ENCODE assay signal across 8 mouse cellular contexts in genomic region chr9:110245590-110246320, GRCm38 (mm10). TPM values are rescaled to one million over a fixed set of nuclear protein-coding genes. Genes with fewer than 3 reads are reported as not detected.
DNase-seq lines count a peak whose midpoint lies in the region; ATAC-seq lines count a peak whose summit lies in the region.

No protein-coding gene starts in this region.

- WGBS in heart, embryonic 13.5 days: 1% methylated on average over 40 of the region's 40 CpGs
- 2% methylated on average over 39 of the region's 40 CpGs for WGBS in liver, embryonic 12.5 days (ENCODE audit: insufficient replicate concordance)

- H3K4me2 ChIP-seq in heart, embryonic 13.5 days: peak overlapping the region; percentile 100
- H3K4me2 ChIP-seq in liver, embryonic 12.5 days: peak overlapping the region; percentile 92

- peaks cover 47% of the 10 kb centered on the region for H3K27me3 ChIP-seq in heart, embryonic 13.5 days (replicated peaks)
- peaks cover 58% of the 10 kb centered on the region for H3K27me3 ChIP-seq in liver, embryonic 12.5 days (replicated peaks)

- H3K4me1 ChIP-seq in heart, embryonic 13.5 days: peaks cover 28% of the 10 kb centered on the region
- H3K4me1 ChIP-seq in liver, embryonic 12.5 days: peaks cover 21% of the 10 kb centered on the region

- peaks cover 12% of the 10 kb centered on the region for H3K36me3 ChIP-seq in heart, embryonic 13.5 days
- peaks cover 9% of the 10 kb centered on the region; the same call in 1 of the 2 replicates for H3K36me3 ChIP-seq in liver, embryonic 12.5 days

- peak; percentile 39; the same call in 1 of the 2 replicates for ATAC-seq in heart, embryonic 13.5 days (ENCODE audit: extremely low read depth, insufficient number of reproducible peaks, low FRiP score, low TSS enrichment)
- peak; percentile 56 for ATAC-seq in liver, embryonic 12.5 days

- H3K4me3 ChIP-seq in heart, embryonic 13.5 days: peak overlapping the region; percentile 77
- H3K4me3 ChIP-seq in liver, embryonic 12.5 days: peak overlapping the region; percentile 64

- peak overlapping the region; percentile 75 for H3K9ac ChIP-seq in heart, embryonic 13.5 days
- peak overlapping the region; percentile 49; the same call in 1 of the 2 replicates for H3K9ac ChIP-seq in liver, embryonic 12.5 days

- H3K27ac ChIP-seq in heart, embryonic 13.5 days (replicated peaks): no peak overlapping the region
- H3K27ac ChIP-seq in liver, embryonic 12.5 days: no peak overlapping the region

- no peaks in the 10 kb centered on the region for H3K9me3 ChIP-seq in heart, embryonic 13.5 days
- H3K9me3 ChIP-seq in liver, embryonic 12.5 days (replicated peaks): no peaks in the 10 kb centered on the region

- peak; percentile 20 for DNase-seq in 3134 (ENCODE audit: extremely low read depth, insufficient read length, low spot score)
- peak; percentile 82 for DNase-seq in adrenal gland, adult 2 months
- peak; percentile 74 for DNase-seq in embryo, embryonic 9.5 days (ENCODE audit: extremely low spot score)
- peak; percentile 72 for DNase-seq in kidney, postnatal 10 days
- DNase-seq in neural tube, embryonic 10.5 days (ENCODE audit: extremely low spot score, low spot score): peak; percentile 72
- peak; percentile 20 for DNase-seq in thymus, postnatal 25 days

RNA-seq across cellular contexts. Expression of gene Cspg5, which starts 2.2 kb away (rescaled TPM):
- total RNA-seq in adrenal gland, adult 2 months (2021): 10 to 100 TPM; 18.0 to 19.6 TPM
- polyA plus RNA-seq in adrenal gland, adult 2 months (2012; rRNA removed): 10.8 and 13.9 TPM in 2 replicates
- polyA plus RNA-seq in heart, embryonic 13.5 days (2015; fragmentation: Nextera tagmentation; extraction: Ambion mirVana): 2.3 and 2.7 TPM in 2 replicates
- polyA plus RNA-seq in liver, embryonic 12.5 days (2016; fragmentation: Nextera tagmentation; extraction: Ambion mirVana): 0.19 and 0.31 TPM in 2 replicates

RNA-seq across cellular contexts. Expression of gene Elp6, which starts 59.2 kb away (rescaled TPM):
- 10 to 100 TPM in 1 of 2 experiments, 1 to 10 TPM in 1; 5.6 to 11.3 TPM for total RNA-seq in adrenal gland, adult 2 months (2021)
- 9.9 and 10.3 TPM in 2 replicates for polyA plus RNA-seq in adrenal gland, adult 2 months (2012; rRNA removed)
- 17.2 and 17.6 TPM in 2 replicates for polyA plus RNA-seq in heart, embryonic 13.5 days (2015; fragmentation: Nextera tagmentation; extraction: Ambion mirVana)
- 14.1 and 16.5 TPM in 2 replicates for polyA plus RNA-seq in liver, embryonic 12.5 days (2016; fragmentation: Nextera tagmentation; extraction: Ambion mirVana)

Comparison
In these comparisons a context has a peak if more than half of its experiments do, and no peak if none do; other contexts are left out.
1. DNase-seq: peak in every context shown above with its lines; median percentile 82 in adrenal gland, adult 2 months; 74 in embryo, embryonic 9.5 days; 72 in kidney, postnatal 10 days; 72 in neural tube, embryonic 10.5 days; 20 in 3134; 20 in thymus, postnatal 25 days.